Mouse (Mus musculus): ENCODE results near the gene Zfp687.
"Not testable (repeated sequence)": the region's sequence is repeated elsewhere in the genome, so short reads cannot be mapped to it uniquely, and the experiment has no call there.

GRCm38 (mm10) chr3:95029291-95029827 lies 14.1 kb upstream of the Zfp687 start:
- not testable (repeated sequence) for TF ChIP-seq CTCF (IDR thresholded peaks at IDR 0.05; ENCODE audit: borderline replicate concordance, insufficient read depth, low read length); POLR2A (IDR thresholded peaks at IDR 0.05; ENCODE audit: low read depth, low read length)

Data from embryonic fibroblast, embryonic 13.5 days (primary cell).